Comparison of ENCODE assay signal across 8 mouse cellular contexts in the genomic region with DNA sequence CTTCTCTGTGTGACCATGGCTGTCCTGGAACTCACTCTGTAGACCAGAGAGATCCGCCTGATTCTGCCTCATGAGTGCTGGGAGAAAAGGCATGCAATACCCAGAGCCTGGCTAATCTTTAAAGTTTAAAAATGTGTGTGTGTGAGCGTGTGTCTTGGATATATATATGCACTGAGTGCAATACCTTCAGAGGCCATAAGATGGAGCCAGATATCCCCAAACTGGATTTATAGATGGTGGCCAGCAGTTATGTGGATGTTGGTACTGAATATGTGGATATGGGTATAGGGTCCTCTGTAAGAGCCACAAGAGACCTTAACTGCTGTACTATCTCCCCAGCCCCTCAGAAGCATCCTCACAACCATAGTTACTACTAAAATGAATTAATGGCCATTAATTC.
DNase-seq lines count a peak whose midpoint lies in the region; ATAC-seq and TF ChIP-seq lines count a peak whose summit lies in the region.

No protein-coding gene starts in this region.

- peak; percentile 75 for TF ChIP-seq CTCF in liver, postnatal 0 days (IDR thresholded peaks at IDR 0.05; ENCODE audit: low read depth)
- TF ChIP-seq CTCF in G1E (IDR thresholded peaks at IDR 0.05; ENCODE audit: low read depth, low read length), result peak; percentile 72
- TF ChIP-seq CTCF in stomach, postnatal 0 days (IDR thresholded peaks at IDR 0.05; ENCODE audit: low read depth), result peak; percentile 86

- H3K4me2 ChIP-seq in forebrain, embryonic 14.5 days (ENCODE audit: low read length), result no peak overlapping the region
- H3K4me2 ChIP-seq in forebrain, embryonic 11.5 days (ENCODE audit: low read depth, low read length, severe bottlenecking), result no peak overlapping the region
- no peak overlapping the region for H3K4me2 ChIP-seq in liver, postnatal 0 days (ENCODE audit: low read depth, low read length)
- no peak overlapping the region for H3K4me2 ChIP-seq in liver, embryonic 11.5 days
- H3K4me2 ChIP-seq in stomach, postnatal 0 days (replicated peaks; ENCODE audit: low read depth), result no peak overlapping the region

- no peak overlapping the region for H3K4me3 ChIP-seq in forebrain, embryonic 14.5 days (ENCODE audit: low read depth, low read length)
- H3K4me3 ChIP-seq in forebrain, embryonic 11.5 days (ENCODE audit: low read depth, low read length), result no peak overlapping the region
- no peak overlapping the region for H3K4me3 ChIP-seq in liver, postnatal 0 days (ENCODE audit: low read depth, low read length)
- H3K4me3 ChIP-seq in liver, embryonic 11.5 days (ENCODE audit: low read depth, low read length), result no peak overlapping the region
- no peak overlapping the region for H3K4me3 ChIP-seq in G1E (ENCODE audit: low read depth, low read length)
- H3K4me3 ChIP-seq in stomach, postnatal 0 days (ENCODE audit: low read depth, low read length), result no peak overlapping the region

- no peaks in the 10 kb centered on the region for H3K4me1 ChIP-seq in forebrain, embryonic 14.5 days (ENCODE audit: control insufficient read depth, insufficient read depth, low read length)
- H3K4me1 ChIP-seq in forebrain, embryonic 11.5 days (replicated peaks; ENCODE audit: control insufficient read depth, insufficient read depth, low read length), result peaks cover 3% of the 10 kb centered on the region; the same call in 1 of the 2 replicates
- no peaks in the 10 kb centered on the region for H3K4me1 ChIP-seq in liver, postnatal 0 days (ENCODE audit: insufficient read depth)
- no peaks in the 10 kb centered on the region; the same call in 1 of the 2 replicates for H3K4me1 ChIP-seq in liver, embryonic 11.5 days (replicated peaks; ENCODE audit: control insufficient read depth, insufficient read depth, low read length)
- peaks cover 7% of the 10 kb centered on the region; the same call in 1 of the 2 replicates for H3K4me1 ChIP-seq in G1E (ENCODE audit: insufficient read depth, low read depth, low read length)
- H3K4me1 ChIP-seq in stomach, postnatal 0 days (replicated peaks; ENCODE audit: control insufficient read depth, insufficient read depth), result no peaks in the 10 kb centered on the region

- H3K9ac ChIP-seq in forebrain, embryonic 14.5 days (ENCODE audit: low read length), result no peak overlapping the region
- H3K9ac ChIP-seq in forebrain, embryonic 11.5 days (ENCODE audit: low read length), result no peak overlapping the region
- H3K9ac ChIP-seq in liver, postnatal 0 days (replicated peaks), result no peak overlapping the region
- H3K9ac ChIP-seq in liver, embryonic 11.5 days (ENCODE audit: low read depth, low read length), result no peak overlapping the region
- H3K9ac ChIP-seq in stomach, postnatal 0 days (ENCODE audit: low read length), result no peak overlapping the region

- WGBS in forebrain, embryonic 14.5 days, result 39% methylated on average over 2 of the region's 2 CpGs
- WGBS in forebrain, embryonic 11.5 days, result 29% methylated on average over 2 of the region's 2 CpGs
- WGBS in liver, postnatal 0 days (ENCODE audit: insufficient replicate concordance), result 45% methylated on average over 2 of the region's 2 CpGs
- WGBS in liver, embryonic 11.5 days, result 39% methylated on average over 2 of the region's 2 CpGs
- WGBS in stomach, postnatal 0 days, result 44% methylated on average over 2 of the region's 2 CpGs

- no peaks in the 10 kb centered on the region for H3K9me3 ChIP-seq in forebrain, embryonic 14.5 days (replicated peaks; ENCODE audit: control insufficient read depth, low read length)
- peaks cover 3% of the 10 kb centered on the region; the same call in 1 of the 2 replicates for H3K9me3 ChIP-seq in forebrain, embryonic 11.5 days (ENCODE audit: control insufficient read depth, low read length)
- peaks cover 3% of the 10 kb centered on the region; the same call in 1 of the 2 replicates for H3K9me3 ChIP-seq in liver, postnatal 0 days (ENCODE audit: low read length)
- no peaks in the 10 kb centered on the region; the same call in 1 of the 2 replicates for H3K9me3 ChIP-seq in liver, embryonic 11.5 days (ENCODE audit: control insufficient read depth, low read length)
- H3K9me3 ChIP-seq in G1E (replicated peaks), result 0 out of 2 replicates have a peak, but pooled peaks cover 2% of the 10 kb centered on the region
- no peaks in the 10 kb centered on the region for H3K9me3 ChIP-seq in stomach, postnatal 0 days (ENCODE audit: control insufficient read depth, low read length)

- ATAC-seq in forebrain, embryonic 14.5 days, result peak; percentile 61; the same call in 1 of the 2 replicates
- no peak for ATAC-seq in forebrain, embryonic 11.5 days (replicated peaks; ENCODE audit: low FRiP score)
- no peak for ATAC-seq in liver, postnatal 0 days
- no peak for ATAC-seq in liver, embryonic 11.5 days (replicated peaks; ENCODE audit: low FRiP score)
- no peak for ATAC-seq in G1E (ENCODE audit: extremely low read depth, insufficient number of reproducible peaks, low FRiP score, poor library complexity, severe bottlenecking)
- no peak for ATAC-seq in stomach, postnatal 0 days (ENCODE audit: low FRiP score, low TSS enrichment)

- no peaks in the 10 kb centered on the region for H3K36me3 ChIP-seq in forebrain, embryonic 14.5 days (ENCODE audit: control insufficient read depth, insufficient read depth, low read length)
- no peaks in the 10 kb centered on the region for H3K36me3 ChIP-seq in forebrain, embryonic 11.5 days (ENCODE audit: control insufficient read depth, insufficient read depth, low read length)
- H3K36me3 ChIP-seq in liver, postnatal 0 days (replicated peaks; ENCODE audit: insufficient read depth, low read length), result no peaks in the 10 kb centered on the region
- no peaks in the 10 kb centered on the region for H3K36me3 ChIP-seq in liver, embryonic 11.5 days (ENCODE audit: control insufficient read depth, insufficient read depth, low read length)
- H3K36me3 ChIP-seq in G1E (replicated peaks), result no peaks in the 10 kb centered on the region
- no peaks in the 10 kb centered on the region for H3K36me3 ChIP-seq in stomach, postnatal 0 days (ENCODE audit: control insufficient read depth, insufficient read depth, low read length)

- H3K27me3 ChIP-seq in forebrain, embryonic 14.5 days (replicated peaks; ENCODE audit: control insufficient read depth, insufficient read depth, low read length), result peaks cover 29% of the 10 kb centered on the region
- peaks cover 15% of the 10 kb centered on the region for H3K27me3 ChIP-seq in forebrain, embryonic 11.5 days (ENCODE audit: control insufficient read depth, insufficient read depth, low read length)
- peaks cover 25% of the 10 kb centered on the region for H3K27me3 ChIP-seq in liver, postnatal 0 days (ENCODE audit: insufficient read depth, low read length)
- H3K27me3 ChIP-seq in liver, embryonic 11.5 days (replicated peaks; ENCODE audit: control insufficient read depth, insufficient read depth, low read length), result peaks cover 40% of the 10 kb centered on the region
- H3K27me3 ChIP-seq in G1E (ENCODE audit: insufficient read depth, low read length), result peaks cover 38% of the 10 kb centered on the region
- H3K27me3 ChIP-seq in stomach, postnatal 0 days (ENCODE audit: control insufficient read depth, insufficient read depth, low read length), result no peaks in the 10 kb centered on the region; the same call in 1 of the 2 replicates

- TF ChIP-seq EP300 in liver, postnatal 0 days (IDR thresholded peaks at IDR 0.05; ENCODE audit: low read depth), result no peak
- no peak for TF ChIP-seq EP300 in stomach, postnatal 0 days (optimal IDR thresholded peaks at IDR 0.05)

- no peak overlapping the region for H3K27ac ChIP-seq in forebrain, embryonic 14.5 days (ENCODE audit: low read depth, low read length)
- no peak overlapping the region for H3K27ac ChIP-seq in forebrain, embryonic 11.5 days (ENCODE audit: low read depth, low read length)
- no peak overlapping the region for H3K27ac ChIP-seq in liver, postnatal 0 days (ENCODE audit: low read depth)
- H3K27ac ChIP-seq in liver, embryonic 11.5 days (ENCODE audit: low read depth, low read length), result no peak overlapping the region
- no peak overlapping the region for H3K27ac ChIP-seq in stomach, postnatal 0 days (replicated peaks)

- DNase-seq in forebrain, embryonic 14.5 days (ENCODE audit: low spot score), result peak; percentile 82
- no peak for DNase-seq in forebrain, embryonic 11.5 days (ENCODE audit: low spot score)
- no peak for DNase-seq in liver, postnatal 0 days
- no peak for DNase-seq in liver, embryonic 11.5 days (ENCODE audit: low spot score)
- no peak for DNase-seq in G1E (ENCODE audit: low spot score)
- DNase-seq in layer of hippocampus, adult 9-10 months (ENCODE audit: low spot score), result peak; percentile 43
- no peak for DNase-seq in stomach, postnatal 0 days (ENCODE audit: low spot score)
- no peak for DNase-seq in adrenal gland, postnatal 4 days (ENCODE audit: low spot score in 2 of 2)

Comparison
In these comparisons a context has a peak if more than half of its experiments do, and no peak if none do; other contexts are left out.
1. DNase-seq: peak in forebrain, embryonic 14.5 days (single experiment) and layer of hippocampus, adult 9-10 months (single experiment); none in forebrain, embryonic 11.5 days (single experiment), liver, postnatal 0 days (single experiment), liver, embryonic 11.5 days (single experiment), G1E (single experiment), stomach, postnatal 0 days (single experiment) and adrenal gland, postnatal 4 days (0 of 2).
2. Peak in every context shown above with its lines, with median percentiles within 50 percentile points of each other: CTCF ChIP-seq.